Mouse (Mus musculus): ENCODE measurements around the gene Ift88. TPM values are rescaled to one million over a fixed set of nuclear protein-coding genes. Genes with fewer than 3 reads are reported as not detected.
A peak's percentile ranks its signal among the peaks of the same experiment; 100 is the strongest.

The Ift88 gene
- polyA plus RNA-seq, 1 experiment from 2014 or later = 11.0 TPM

DNA sequence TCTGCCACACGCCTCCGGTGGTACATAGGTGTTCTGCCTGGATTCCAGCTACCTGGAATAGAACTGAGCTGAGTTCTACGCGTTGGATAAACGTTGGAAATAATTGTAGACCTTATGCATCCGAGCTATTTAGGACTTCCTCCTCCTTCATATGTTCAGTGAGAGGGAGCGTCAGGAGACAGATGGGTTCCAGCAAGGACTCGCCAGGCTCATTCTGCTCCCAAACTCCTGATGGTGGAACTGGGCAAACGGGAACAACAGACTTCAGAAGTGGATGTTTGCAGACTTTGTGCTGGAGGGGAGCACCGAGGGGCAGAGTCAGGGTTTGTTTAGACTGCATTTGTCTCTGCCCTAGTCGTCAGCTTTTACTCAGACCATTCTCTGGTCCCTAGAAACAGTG is 116.8 kb downstream of the Ift88 start:
- DNase-seq (ENCODE audit: low spot score) (no peak), ATAC-seq (no peak)
- no peak overlapping the region for H3K4me3 ChIP-seq (ENCODE audit: low read depth, low read length)
- no peaks in the 10 kb centered on the region for H3K27me3 ChIP-seq (replicated peaks; ENCODE audit: insufficient read depth, low read length)
- no peaks in the 10 kb centered on the region for H3K9me3 ChIP-seq (ENCODE audit: low read length)
- no peaks in the 10 kb centered on the region for H3K36me3 ChIP-seq (ENCODE audit: insufficient read depth, low read length)
- no peak overlapping the region for H3K4me2 ChIP-seq (replicated peaks; ENCODE audit: low read depth, low read length)
- 59% methylated on average over 11 of the region's 11 CpGs for WGBS
- no peak overlapping the region for H3K27ac ChIP-seq (ENCODE audit: low read length)
- peaks cover 5% of the 10 kb centered on the region for H3K4me1 ChIP-seq (ENCODE audit: insufficient read depth, low read depth, low read length)
- no peak overlapping the region for H3K9ac ChIP-seq (replicated peaks; ENCODE audit: low read depth)
- TF ChIP-seq EP300 (IDR thresholded peaks at IDR 0.05) = no peak
- no peak for TF ChIP-seq CTCF (IDR thresholded peaks at IDR 0.05)

DNA sequence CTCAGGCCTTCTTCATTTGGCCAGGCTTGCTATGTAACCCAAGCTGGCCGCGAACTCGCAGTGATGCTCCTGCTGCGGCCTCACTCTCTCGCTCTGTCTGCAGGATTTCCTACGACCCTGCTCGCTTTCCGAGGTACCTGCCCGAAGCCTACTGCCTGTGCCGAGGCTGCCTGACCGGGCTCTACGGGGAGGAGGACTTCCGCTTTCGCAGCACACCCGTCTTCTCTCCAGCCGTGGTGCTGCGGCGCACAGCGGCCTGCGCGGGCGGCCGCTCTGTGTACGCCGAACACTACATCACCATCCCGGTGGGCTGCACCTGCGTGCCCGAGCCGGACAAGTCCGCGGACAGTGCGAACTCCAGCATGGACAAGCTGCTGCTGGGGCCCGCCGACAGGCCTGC is 118.4 kb downstream of the Ift88 start:
- Histone ChIP-seq H3K4me2 (replicated peaks; ENCODE audit: low read depth, low read length) (no peak overlapping the region), H3K9me3 (ENCODE audit: low read length) (no peaks in the 10 kb centered on the region), H3K27me3 (replicated peaks; ENCODE audit: insufficient read depth, low read length) (no peaks in the 10 kb centered on the region), H3K4me3 (ENCODE audit: low read depth, low read length) (no peak overlapping the region), H3K36me3 (ENCODE audit: insufficient read depth, low read length) (no peaks in the 10 kb centered on the region), H3K9ac (replicated peaks; ENCODE audit: low read depth) (no peak overlapping the region), H3K27ac (ENCODE audit: low read length) (no peak overlapping the region), H3K4me1 (ENCODE audit: insufficient read depth, low read depth, low read length) (no peaks in the 10 kb centered on the region; the same call in 1 of the 2 replicates)
- WGBS = 57% methylated on average over 33 of the region's 34 CpGs
- TF ChIP-seq CTCF (IDR thresholded peaks at IDR 0.05) (no peak), EP300 (IDR thresholded peaks at IDR 0.05) (no peak)
- DNase-seq (ENCODE audit: low spot score) (no peak), ATAC-seq (no peak)

DNA sequence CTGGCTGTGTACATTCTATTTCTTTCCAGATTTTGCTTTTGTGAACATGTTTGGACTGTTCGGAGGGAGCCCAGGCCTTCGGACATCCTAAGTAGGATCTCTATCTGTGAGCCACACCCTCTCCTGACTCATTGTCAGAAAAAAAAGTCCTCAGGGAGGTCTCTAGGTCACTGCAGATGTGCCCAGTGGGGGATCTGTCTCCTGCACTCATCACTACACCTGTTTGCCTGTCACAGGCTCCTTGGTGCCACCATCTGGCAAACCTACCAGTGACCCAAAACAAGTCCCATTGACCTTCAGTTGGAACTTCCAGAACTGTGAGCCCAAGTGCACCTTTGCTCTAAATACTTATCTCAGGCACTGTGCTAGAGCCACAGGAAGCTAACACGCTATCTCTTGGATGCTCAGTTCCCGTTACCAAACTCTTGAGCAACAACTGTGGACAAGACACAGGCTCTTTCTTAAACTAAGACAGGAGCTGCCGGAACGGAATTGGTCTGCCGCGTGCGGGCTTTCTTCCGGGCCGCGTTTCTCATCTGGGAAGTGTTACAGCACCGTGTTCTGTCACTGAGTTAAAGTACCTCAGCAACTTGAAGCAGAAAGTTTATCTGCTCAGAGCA is 119.7 kb downstream of the Ift88 start:
- H3K9me3 ChIP-seq (ENCODE audit: low read length) = no peaks in the 10 kb centered on the region
- no peaks in the 10 kb centered on the region for H3K27me3 ChIP-seq (replicated peaks; ENCODE audit: insufficient read depth, low read length)
- 85% methylated on average over 13 of the region's 13 CpGs for WGBS
- no peak overlapping the region for H3K27ac ChIP-seq (ENCODE audit: low read length)
- H3K4me1 ChIP-seq (ENCODE audit: insufficient read depth, low read depth, low read length) = no peaks in the 10 kb centered on the region; the same call in 1 of the 2 replicates
- no peaks in the 10 kb centered on the region for H3K36me3 ChIP-seq (ENCODE audit: insufficient read depth, low read length)
- no peak overlapping the region for H3K4me3 ChIP-seq (ENCODE audit: low read depth, low read length)
- no peak for DNase-seq (ENCODE audit: low spot score)
- no peak overlapping the region for H3K4me2 ChIP-seq (replicated peaks; ENCODE audit: low read depth, low read length)
- no peak for TF ChIP-seq EP300 (IDR thresholded peaks at IDR 0.05)
- TF ChIP-seq CTCF (IDR thresholded peaks at IDR 0.05) = no peak
- H3K9ac ChIP-seq (replicated peaks; ENCODE audit: low read depth) = no peak overlapping the region
- ATAC-seq = no peak

DNA sequence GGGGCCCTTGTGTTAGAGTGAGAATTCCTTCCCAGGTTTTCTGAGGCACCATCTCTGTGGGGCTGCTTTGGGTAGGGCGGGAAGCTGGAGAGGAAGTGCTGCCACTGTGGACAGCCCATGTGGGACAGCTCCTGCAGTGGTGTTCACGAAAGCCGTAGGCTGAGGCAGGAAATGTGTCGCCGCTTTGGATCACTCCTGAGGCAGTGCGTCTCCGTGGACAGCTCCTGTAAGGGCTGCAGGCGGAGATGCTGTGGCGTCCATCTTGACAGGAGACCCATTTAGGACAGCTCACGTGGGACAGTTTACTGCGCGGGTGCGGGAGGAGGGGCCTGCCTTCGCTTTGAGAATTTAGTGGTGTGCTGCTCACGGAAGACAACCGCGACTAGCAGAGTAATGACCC is 121.7 kb downstream of the Ift88 start:
- ATAC-seq = no peak
- TF ChIP-seq EP300 (IDR thresholded peaks at IDR 0.05) = no peak

DNA sequence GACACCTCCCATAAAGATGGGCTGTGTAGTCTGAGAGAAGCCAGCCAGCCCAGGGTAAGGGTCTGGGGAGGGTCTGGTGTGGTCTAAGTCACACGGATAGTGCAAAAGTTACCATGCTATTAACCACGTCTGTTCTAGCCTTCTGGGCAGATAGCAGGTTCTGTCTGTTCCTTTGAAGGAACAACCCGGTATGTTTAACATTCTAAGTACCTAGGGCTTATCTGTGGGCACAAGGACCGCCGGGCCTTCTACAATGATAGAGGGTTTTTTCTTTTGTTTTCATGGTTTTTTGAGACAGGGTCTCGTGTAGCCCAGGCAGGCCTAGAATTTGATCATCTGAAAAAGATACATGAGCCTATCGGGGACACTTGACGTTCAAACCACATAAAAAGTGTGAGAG is 122.3 kb downstream of the Ift88 start:
- Histone ChIP-seq H3K27ac (ENCODE audit: low read length) (no peak overlapping the region), H3K9me3 (ENCODE audit: low read length) (no peaks in the 10 kb centered on the region), H3K27me3 (replicated peaks; ENCODE audit: insufficient read depth, low read length) (no peaks in the 10 kb centered on the region), H3K36me3 (ENCODE audit: insufficient read depth, low read length) (peaks cover 9% of the 10 kb centered on the region), H3K4me2 (replicated peaks; ENCODE audit: low read depth, low read length) (no peak overlapping the region), H3K4me3 (ENCODE audit: low read depth, low read length) (no peak overlapping the region), H3K4me1 (ENCODE audit: insufficient read depth, low read depth, low read length) (no peaks in the 10 kb centered on the region; the same call in 1 of the 2 replicates), H3K9ac (replicated peaks; ENCODE audit: low read depth) (no peak overlapping the region)
- TF ChIP-seq EP300 (IDR thresholded peaks at IDR 0.05) (no peak), CTCF (IDR thresholded peaks at IDR 0.05) (no peak)
- ATAC-seq = no peak
- WGBS = 74% methylated on average over 8 of the region's 8 CpGs
- DNase-seq (ENCODE audit: low spot score) = no peak

More for the DNA sequence above, 121.7 kb downstream of the Ift88 start:
- H3K36me3 ChIP-seq (ENCODE audit: insufficient read depth, low read length) = peaks cover 9% of the 10 kb centered on the region
- no peak for DNase-seq (ENCODE audit: low spot score)
- H3K27me3 ChIP-seq (replicated peaks; ENCODE audit: insufficient read depth, low read length) = no peaks in the 10 kb centered on the region
- H3K9ac ChIP-seq (replicated peaks; ENCODE audit: low read depth) = no peak overlapping the region
- H3K9me3 ChIP-seq (ENCODE audit: low read length) = no peaks in the 10 kb centered on the region
- no peak overlapping the region for H3K4me3 ChIP-seq (ENCODE audit: low read depth, low read length)
- H3K4me1 ChIP-seq (ENCODE audit: insufficient read depth, low read depth, low read length) = no peaks in the 10 kb centered on the region; the same call in 1 of the 2 replicates
- no peak overlapping the region for H3K4me2 ChIP-seq (replicated peaks; ENCODE audit: low read depth, low read length)
- no peak overlapping the region for H3K27ac ChIP-seq (ENCODE audit: low read length)
- WGBS = 82% methylated on average over 17 of the region's 17 CpGs

DNA sequence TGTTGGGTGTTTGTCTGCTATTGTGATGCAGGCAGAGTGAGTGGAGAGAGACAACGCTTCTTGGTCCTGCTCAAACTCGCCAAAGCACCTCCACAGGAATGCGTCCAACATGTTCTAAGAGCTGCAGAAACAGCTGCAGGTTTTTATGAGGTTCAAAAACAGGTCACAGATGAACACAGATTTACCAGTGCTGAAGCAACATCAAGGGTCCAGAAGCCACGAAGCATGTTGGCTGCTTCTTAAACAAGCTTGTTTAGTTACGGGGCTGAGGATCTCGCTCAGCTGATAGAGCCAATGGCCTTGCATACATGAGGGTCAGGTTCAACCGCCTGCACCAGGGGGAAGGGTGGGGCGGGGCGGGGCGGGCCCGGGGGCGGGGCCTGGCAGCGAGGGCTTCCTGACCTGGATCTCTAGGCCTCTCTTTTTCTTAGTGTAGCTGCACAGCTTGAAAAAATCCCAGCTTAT is 122.7 kb downstream of the Ift88 start:
- 14% methylated on average over 13 of the region's 13 CpGs for WGBS
- ATAC-seq = peak; percentile 89

More for the DNA sequence above, 122.7 kb downstream of the Ift88 start:
- no peak overlapping the region for H3K27ac ChIP-seq (ENCODE audit: low read length)
- H3K4me1 ChIP-seq (ENCODE audit: insufficient read depth, low read depth, low read length) = no peaks in the 10 kb centered on the region; the same call in 1 of the 2 replicates
- no peaks in the 10 kb centered on the region for H3K9me3 ChIP-seq (ENCODE audit: low read length)
- no peak overlapping the region for H3K9ac ChIP-seq (replicated peaks; ENCODE audit: low read depth)
- peaks cover 9% of the 10 kb centered on the region for H3K36me3 ChIP-seq (ENCODE audit: insufficient read depth, low read length)
- H3K4me3 ChIP-seq (ENCODE audit: low read depth, low read length) = no peak overlapping the region
- TF ChIP-seq CTCF (IDR thresholded peaks at IDR 0.05) (no peak), EP300 (IDR thresholded peaks at IDR 0.05) (no peak)
- DNase-seq (ENCODE audit: low spot score) = peak; percentile 73
- H3K27me3 ChIP-seq (replicated peaks; ENCODE audit: insufficient read depth, low read length) = no peaks in the 10 kb centered on the region
- H3K4me2 ChIP-seq (replicated peaks; ENCODE audit: low read depth, low read length) = no peak overlapping the region

Measured in lung, postnatal 0 days (tissue).